Mouse (Mus musculus) heart, embryonic 13.5 days (tissue): ENCODE data around the gene Gm10273. TPM values are rescaled to one million over a fixed set of nuclear protein-coding genes. Genes with fewer than 3 reads are reported as not detected.

ENCODE experiments used
- ATAC-seq: fragments of 200-750 bp; cut with Nextera tagmentation; 2 replicates; pipeline ENCODE4 v1.8.0; 2017; ENCODE audit warnings: moderate TSS enrichment; ENCODE audit not compliant: insufficient number of reproducible peaks, low FRiP score, low TSS enrichment; ENCODE audit errors: extremely low read depth
- H3K27ac ChIP-seq: fragments of 300-500 bp; sonication (generic); replicated peaks from 2 replicates; pipeline ENCODE4 v1.5.1; 2015; ENCODE audit warnings: moderate library complexity, mild to moderate bottlenecking, inconsistent platforms
- H3K27me3 ChIP-seq: fragments of 300-500 bp; sonication (generic); replicated peaks from 2 replicates; pipeline ENCODE4 v1.6.1; 2015; ENCODE audit warnings: mild to moderate bottlenecking, inconsistent platforms
- H3K36me3 ChIP-seq: fragments of 300-500 bp; sonication (generic); 2 replicates; pipeline ENCODE4 v1.6.1; 2015; ENCODE audit warnings: mild to moderate bottlenecking, inconsistent platforms
- H3K4me1 ChIP-seq: fragments of 300-500 bp; sonication (generic); 2 replicates; pipeline ENCODE4 v1.6.1; 2015; ENCODE audit warnings: inconsistent platforms
- H3K4me2 ChIP-seq: fragments of 300-500 bp; sonication (generic); 2 replicates; pipeline ENCODE4 v1.6.1; 2015; ENCODE audit warnings: inconsistent platforms, mild to moderate bottlenecking, moderate library complexity
- H3K4me3 ChIP-seq: fragments of 300-500 bp; sonication (generic); 2 replicates; pipeline ENCODE4 v1.5.1; 2015; ENCODE audit warnings: moderate library complexity, mild to moderate bottlenecking, inconsistent platforms
- H3K9ac ChIP-seq: fragments of 300-500 bp; sonication (generic); 2 replicates; pipeline ENCODE4 v1.6.1; 2015; ENCODE audit warnings: inconsistent platforms, mild to moderate bottlenecking, moderate library complexity
- H3K9me3 ChIP-seq: fragments of 300-500 bp; sonication (generic); 2 replicates; pipeline ENCODE4 v1.6.1; 2016; ENCODE audit warnings: inconsistent platforms
- WGBS: fragments of 180-500 bp; shearing (Covaris S2); methylation state at CpG from one replicate; pipeline ENCODE4 v1.1.7; 2015; ENCODE audit warnings: mixed read lengths; 5-methylcytosine and 5-hydroxymethylcytosine counted together
- polyA plus RNA-seq: library from polyadenylated mRNA; unstranded; fragments of >200 nt; fragmentation: Nextera tagmentation; extraction: Ambion mirVana; gene quantifications from 2 replicates; pipeline ENCODE4 v1.2.1, GENCODE M21; 2015

Gene Gm10273
- polyA plus RNA-seq, 1 experiment from 2014 or later: not detected

DNA sequence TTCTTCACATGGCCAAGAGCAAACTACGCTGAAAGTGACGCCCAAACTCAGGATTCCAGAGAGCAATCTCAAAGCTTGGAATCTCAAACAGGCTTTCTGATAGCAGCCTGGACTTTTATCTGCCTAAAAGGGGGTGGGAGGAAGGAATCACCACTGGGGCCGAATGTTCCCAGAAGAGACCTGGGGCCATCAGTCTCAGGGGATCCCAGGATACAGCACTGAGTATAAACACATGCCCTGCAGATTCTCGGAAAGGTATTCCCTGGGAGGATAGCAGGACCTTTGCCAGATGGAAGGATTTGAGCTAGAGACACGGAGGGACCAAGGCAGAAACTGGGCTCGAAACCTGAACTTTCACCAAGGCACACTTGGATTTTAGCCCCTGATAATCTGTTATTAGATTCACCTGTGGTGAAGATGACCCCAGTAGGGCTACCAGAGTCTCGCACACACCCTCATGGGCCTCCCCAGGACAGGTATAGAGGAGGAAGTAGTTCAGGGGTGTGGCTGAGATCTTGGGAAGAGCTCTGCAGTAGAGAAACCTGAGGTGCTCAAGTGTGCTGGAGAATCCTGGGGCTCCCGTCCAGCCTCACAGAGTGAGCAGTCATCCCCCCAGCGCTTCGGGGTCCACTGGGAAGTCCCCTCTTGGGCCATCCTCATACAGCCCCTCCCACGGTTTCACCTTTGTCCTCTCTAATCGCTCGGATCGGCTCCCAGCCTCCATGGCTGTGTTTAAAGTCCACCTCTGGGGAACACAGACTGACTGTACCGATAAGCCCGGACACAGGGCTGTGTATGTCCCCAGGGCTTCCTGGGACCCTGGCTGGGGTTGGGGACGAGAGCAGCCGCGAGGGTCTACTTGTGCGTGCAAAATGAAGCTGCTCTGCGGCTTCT, 7.7 kb downstream of the Gm10273 start, which contains the start of gene Pla2g12b:
Gene Pla2g12b, plus strand, starts transcription at position 762 of the 894 bp plus-strand sequence.
- Histone ChIP-seq H3K27ac (peak within 1 kb of the TSS; percentile 13; the same call in 1 of the 2 replicates), H3K9ac (peak within 1 kb of the TSS; percentile 37), H3K4me2 (peak within 1 kb of the TSS; percentile 60), H3K27me3 (no peaks in the 10 kb centered on the region), H3K4me1 (peaks cover 17% of the 10 kb centered on the region), H3K9me3 (0 out of 2 replicates have a peak, but pooled peaks cover 3% of the 10 kb centered on the region), H3K4me3 (peak within 1 kb of the TSS; percentile 22), H3K36me3 (no peaks in the 10 kb centered on the region)
- WGBS: 41% methylated on average over 21 of the region's 21 CpGs
- no peak for ATAC-seq

DNA sequence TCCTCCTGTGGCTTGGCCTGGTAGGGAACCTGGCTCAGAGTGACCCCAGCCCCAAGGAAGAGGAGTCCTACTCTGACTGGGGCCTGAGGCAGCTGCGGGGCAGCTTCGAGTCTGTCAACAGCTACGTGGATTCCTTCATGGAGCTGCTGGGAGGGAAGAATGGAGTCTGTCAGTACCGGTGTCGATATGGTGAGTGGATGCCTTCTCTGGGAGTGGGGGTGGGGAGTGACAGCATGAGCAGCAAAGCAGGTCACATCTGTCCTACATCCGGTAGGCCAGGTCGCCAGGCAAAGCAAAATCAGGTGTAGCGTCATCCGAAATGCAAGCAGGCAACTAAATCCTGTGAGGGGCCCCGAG, 8.3 kb downstream of the Gm10273 start:
- ATAC-seq: no peak
- Histone ChIP-seq H3K27ac (peak overlapping the region; percentile 13; the same call in 1 of the 2 replicates), H3K4me3 (peak overlapping the region; percentile 22), H3K9me3 (0 out of 2 replicates have a peak, but pooled peaks cover 3% of the 10 kb centered on the region), H3K27me3 (no peaks in the 10 kb centered on the region), H3K4me1 (peaks cover 17% of the 10 kb centered on the region), H3K4me2 (peak overlapping the region; percentile 60), H3K9ac (peak overlapping the region; percentile 37; the same call in 1 of the 2 replicates), H3K36me3 (no peaks in the 10 kb centered on the region)
- 28% methylated on average over 10 of the region's 10 CpGs for WGBS

GRCm38 (mm10) chr10:59408499-59408898, 13.1 kb downstream of the Gm10273 start:
- Histone ChIP-seq H3K4me3 (no peak overlapping the region), H3K27me3 (no peaks in the 10 kb centered on the region), H3K9me3 (no peaks in the 10 kb centered on the region), H3K9ac (no peak overlapping the region), H3K4me1 (peaks cover 8% of the 10 kb centered on the region), H3K36me3 (no peaks in the 10 kb centered on the region), H3K4me2 (no peak overlapping the region), H3K27ac (no peak overlapping the region)
- WGBS: 59% methylated on average over 6 of the region's 6 CpGs
- ATAC-seq: no peak

GRCm38 (mm10) chr10:59410264-59410663, 14.8 kb downstream of the Gm10273 start:
- no peaks in the 10 kb centered on the region for H3K4me1 ChIP-seq
- H3K27ac ChIP-seq: no peak overlapping the region
- ATAC-seq: no peak
- H3K4me3 ChIP-seq: no peak overlapping the region
- WGBS: 72% methylated on average over 12 of the region's 12 CpGs
- H3K36me3 ChIP-seq: no peaks in the 10 kb centered on the region
- no peak overlapping the region for H3K9ac ChIP-seq
- no peaks in the 10 kb centered on the region for H3K27me3 ChIP-seq
- H3K4me2 ChIP-seq: no peak overlapping the region
- no peaks in the 10 kb centered on the region for H3K9me3 ChIP-seq

DNA sequence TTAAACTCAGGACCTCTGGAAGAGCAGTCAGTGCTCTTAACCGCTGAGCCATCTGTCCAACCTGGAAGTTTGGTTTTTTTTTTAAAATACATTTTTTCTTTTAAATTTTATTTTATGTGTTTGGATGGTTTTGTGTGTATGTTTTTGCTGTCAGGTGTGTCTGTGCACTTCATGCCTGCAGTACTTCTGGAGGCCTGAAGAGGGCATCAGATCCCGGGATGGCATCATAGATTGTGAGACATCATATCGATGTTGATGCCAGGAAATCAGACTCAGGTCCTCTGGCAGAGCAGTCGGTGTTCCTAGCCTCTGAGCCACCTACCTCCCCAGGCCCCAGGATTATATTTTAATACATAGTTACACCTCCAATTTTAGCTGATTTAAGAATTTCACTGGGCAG, 18.3 kb downstream of the Gm10273 start:
- Histone ChIP-seq H3K4me2 (no peak overlapping the region), H3K27ac (no peak overlapping the region), H3K27me3 (no peaks in the 10 kb centered on the region), H3K36me3 (no peaks in the 10 kb centered on the region), H3K4me3 (no peak overlapping the region), H3K4me1 (peaks cover 9% of the 10 kb centered on the region; the same call in 1 of the 2 replicates), H3K9ac (no peak overlapping the region), H3K9me3 (no peaks in the 10 kb centered on the region)
- WGBS: 84% methylated on average over 4 of the region's 4 CpGs
- ATAC-seq: no peak

DNA sequence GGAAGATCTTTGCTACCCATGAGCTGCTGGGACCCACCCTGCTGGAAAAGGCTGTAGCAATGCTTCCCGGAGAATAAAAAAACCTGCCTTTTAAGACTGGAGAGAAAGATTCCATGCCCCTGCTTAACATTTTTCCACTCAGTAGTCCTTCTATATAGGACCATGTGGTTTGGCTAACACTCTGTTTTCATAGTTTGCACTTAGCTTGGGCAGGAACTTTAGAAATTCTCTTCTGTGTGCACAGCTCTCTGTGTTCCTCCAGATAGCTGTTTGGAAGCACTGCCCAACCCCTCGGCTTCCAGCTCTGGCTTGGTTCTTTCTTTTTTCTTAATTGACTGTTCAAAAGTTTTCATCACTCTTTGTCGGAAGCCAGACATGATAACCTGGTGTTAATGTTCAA, 21.2 kb downstream of the Gm10273 start:
- Histone ChIP-seq H3K36me3 (no peaks in the 10 kb centered on the region), H3K4me3 (no peak overlapping the region), H3K27me3 (no peaks in the 10 kb centered on the region), H3K4me1 (peaks cover 9% of the 10 kb centered on the region; the same call in 1 of the 2 replicates), H3K9ac (no peak overlapping the region), H3K9me3 (no peaks in the 10 kb centered on the region), H3K4me2 (no peak overlapping the region), H3K27ac (peak overlapping the region; percentile 33)
- 42% methylated on average over 3 of the region's 3 CpGs for WGBS
- ATAC-seq: no peak

- Histone ChIP-seq H3K36me3 (no peaks in the 10 kb centered on the region), H3K4me2 (no peak overlapping the region), H3K27me3 (no peaks in the 10 kb centered on the region), H3K4me1 (peaks cover 13% of the 10 kb centered on the region; the same call in 1 of the 2 replicates), H3K27ac (no peak overlapping the region), H3K9ac (no peak overlapping the region), H3K4me3 (no peak overlapping the region), H3K9me3 (no peaks in the 10 kb centered on the region)
- WGBS: 82% methylated on average over 4 of the region's 4 CpGs
- ATAC-seq: no peak
Observed at GRCm38 (mm10) chr10:59419516-59419915, 24.1 kb downstream of the Gm10273 start.

- Histone ChIP-seq H3K9me3 (no peaks in the 10 kb centered on the region), H3K4me1 (peaks cover 20% of the 10 kb centered on the region), H3K4me3 (no peak overlapping the region), H3K27ac (no peak overlapping the region), H3K36me3 (no peaks in the 10 kb centered on the region), H3K9ac (no peak overlapping the region), H3K4me2 (no peak overlapping the region), H3K27me3 (no peaks in the 10 kb centered on the region)
- 69% methylated on average over 3 of the region's 3 CpGs for WGBS
- no peak for ATAC-seq
Observed at GRCm38 (mm10) chr10:59424453-59424852, 29.0 kb downstream of the Gm10273 start.

- Histone ChIP-seq H3K4me1 (peaks cover 29% of the 10 kb centered on the region), H3K9me3 (no peaks in the 10 kb centered on the region), H3K4me3 (no peak overlapping the region), H3K27me3 (no peaks in the 10 kb centered on the region), H3K36me3 (no peaks in the 10 kb centered on the region), H3K4me2 (no peak overlapping the region), H3K9ac (no peak overlapping the region), H3K27ac (no peak overlapping the region)
- WGBS: 57% methylated on average over 7 of the region's 7 CpGs
- ATAC-seq: peak; percentile 31; the same call in 1 of the 2 replicates
Observed at GRCm38 (mm10) chr10:59425369-59425768, 29.9 kb downstream of the Gm10273 start.

- 61% methylated on average over 4 of the region's 4 CpGs for WGBS
- no peak for ATAC-seq
Observed at GRCm38 (mm10) chr10:59426371-59426770, 30.9 kb downstream of the Gm10273 start.

GRCm38 (mm10) chr10:59429448-59430135, 34.2 kb downstream of the Gm10273 start:
- Histone ChIP-seq H3K4me3 (no peak overlapping the region), H3K4me2 (no peak overlapping the region), H3K9ac (no peak overlapping the region), H3K27me3 (no peaks in the 10 kb centered on the region), H3K4me1 (peaks cover 37% of the 10 kb centered on the region), H3K36me3 (no peaks in the 10 kb centered on the region), H3K9me3 (no peaks in the 10 kb centered on the region), H3K27ac (no peak overlapping the region)
- WGBS: 69% methylated on average over 16 of the region's 16 CpGs
- ATAC-seq: no peak

More at GRCm38 (mm10) chr10:59426371-59426770, 30.9 kb downstream of the Gm10273 start:
- H3K4me3 ChIP-seq: no peak overlapping the region
- no peaks in the 10 kb centered on the region for H3K9me3 ChIP-seq
- H3K36me3 ChIP-seq: no peaks in the 10 kb centered on the region
- peaks cover 40% of the 10 kb centered on the region for H3K4me1 ChIP-seq
- H3K4me2 ChIP-seq: no peak overlapping the region
- H3K27ac ChIP-seq: no peak overlapping the region
- no peaks in the 10 kb centered on the region for H3K27me3 ChIP-seq
- no peak overlapping the region for H3K9ac ChIP-seq
